Mouse (Mus musculus) limb, embryonic 14.5 days (tissue): ENCODE measurements around the gene Sult3a1. TPM values are rescaled to one million over a fixed set of nuclear protein-coding genes. Genes with fewer than 3 reads are reported as not detected.
"Not testable (repeated sequence)": the region's sequence is repeated elsewhere in the genome, so short reads cannot be mapped to it uniquely, and the experiment has no call there.

Source experiments
- ATAC-seq: fragments of 200-750 bp; cut with Nextera tagmentation; 2 replicates; pipeline ENCODE4 v1.8.0; 2017; ENCODE audit warnings: low read depth, moderate number of reproducible peaks, moderate TSS enrichment; ENCODE audit not compliant: low FRiP score
- DNase-seq: peaks from one replicate; pipeline ENCODE4 v3.0.0-alpha.2; 2015; ENCODE audit warnings: low spot score
- H3K27ac ChIP-seq: fragments of 300-500 bp; sonication (generic); replicated peaks from 2 replicates; pipeline ENCODE4 v1.5.1; 2014; ENCODE audit warnings: low read depth, mild to moderate bottlenecking, low read length, moderate library complexity, mixed read lengths
- H3K27me3 ChIP-seq: fragments of 300-500 bp; sonication (generic); 2 replicates; pipeline ENCODE4 v1.6.1; 2014; ENCODE audit warnings: low read length, mixed read lengths; ENCODE audit not compliant: control insufficient read depth, insufficient read depth
- H3K36me3 ChIP-seq: fragments of 300-500 bp; sonication (generic); 2 replicates; pipeline ENCODE4 v1.6.1; 2014; ENCODE audit warnings: mild to moderate bottlenecking, low read length, moderate library complexity, mixed read lengths; ENCODE audit not compliant: control insufficient read depth, insufficient read depth
- H3K4me1 ChIP-seq: fragments of 300-500 bp; sonication (generic); 2 replicates; pipeline ENCODE4 v1.6.1; 2014; ENCODE audit warnings: antibody characterized with exemption, low read length, mixed read lengths; ENCODE audit not compliant: control insufficient read depth, insufficient read depth
- H3K4me2 ChIP-seq: fragments of 300-500 bp; sonication (generic); replicated peaks from 2 replicates; pipeline ENCODE4 v1.6.1; 2014; ENCODE audit warnings: low read depth, mild to moderate bottlenecking, low read length, moderate library complexity; ENCODE audit not compliant: severe bottlenecking
- H3K4me3 ChIP-seq: fragments of 300-500 bp; sonication (generic); replicated peaks from 2 replicates; pipeline ENCODE4 v1.5.1; 2014; ENCODE audit warnings: low read length
- H3K9ac ChIP-seq: fragments of 300-500 bp; sonication (generic); 2 replicates; pipeline ENCODE4 v1.6.1; 2014; ENCODE audit warnings: mild to moderate bottlenecking, low read depth, low read length, moderate library complexity; ENCODE audit not compliant: severe bottlenecking
- H3K9me3 ChIP-seq: fragments of 300-500 bp; sonication (generic); 2 replicates; pipeline ENCODE4 v1.6.1; 2016; ENCODE audit warnings: low read length; ENCODE audit not compliant: control insufficient read depth
- POLR2A ChIP-seq: fragments of 200-500 bp; IDR thresholded peaks from 2 replicates; pipeline ENCODE4 v1.8.0; 2012; ENCODE audit warnings: inconsistent platforms, mild to moderate bottlenecking, moderate library complexity, borderline replicate concordance; ENCODE audit not compliant: insufficient read depth, insufficient read length; ENCODE audit errors: extremely low read depth
- WGBS: fragments of 180-500 bp; shearing (Covaris S2); extraction: QIAGEN DNeasy Blood & Tissue Kit; methylation state at CpG from one replicate; pipeline ENCODE4 v1.1.7; 2014; 5-methylcytosine and 5-hydroxymethylcytosine counted together
- polyA plus RNA-seq, 2 experiments: library from polyadenylated mRNA; depleted of rRNA in 1 of 2; stranded (reverse) in 1 of 2; unstranded in 1 of 2; fragments of >200 nt; fragmentation: Nextera tagmentation in 1 of 2; extraction: Ambion mirVana in 1 of 2; gene quantifications; 2 replicates each; pipeline versions ENCODE4 v1.2.1 to v1.2.3; 2012 to 2014

The Sult3a1 gene
- polyA plus RNA-seq, 2 experiments, result not detected

GRCm38 (mm10) chr10:33870441-33870840 is 12.9 kb downstream of the Sult3a1 start:
- Histone ChIP-seq H3K9me3 (no peaks in the 10 kb centered on the region), H3K4me1 (no peaks in the 10 kb centered on the region), H3K9ac (no peak overlapping the region), H3K27me3 (no peaks in the 10 kb centered on the region), H3K4me2 (no peak overlapping the region), H3K36me3 (no peaks in the 10 kb centered on the region), H3K4me3 (no peak overlapping the region), H3K27ac (no peak overlapping the region)
- no peak for TF ChIP-seq POLR2A
- no peak for ATAC-seq
- no peak for DNase-seq
- WGBS, result 11% methylated on average over 1 of the region's 1 CpGs

GRCm38 (mm10) chr10:33872672-33873398 is 15.3 kb downstream of the Sult3a1 start:
- no peak for DNase-seq
- ATAC-seq, result no peak
- no peak overlapping the region for H3K9ac ChIP-seq
- WGBS, result 80% methylated on average over 2 of the region's 2 CpGs
- H3K27me3 ChIP-seq, result no peaks in the 10 kb centered on the region
- no peak for TF ChIP-seq POLR2A
- no peaks in the 10 kb centered on the region for H3K36me3 ChIP-seq
- H3K9me3 ChIP-seq, result no peaks in the 10 kb centered on the region
- H3K4me1 ChIP-seq, result no peaks in the 10 kb centered on the region
- no peak overlapping the region for H3K4me2 ChIP-seq
- no peak overlapping the region for H3K27ac ChIP-seq
- H3K4me3 ChIP-seq, result no peak overlapping the region

- H3K9me3 ChIP-seq, ATAC-seq, H3K36me3 ChIP-seq, H3K27ac ChIP-seq, H3K4me2 ChIP-seq, H3K4me3 ChIP-seq, DNase-seq, H3K27me3 ChIP-seq, H3K9ac ChIP-seq, H3K4me1 ChIP-seq: not testable (repeated sequence)
- 79% methylated on average over 2 of the region's 2 CpGs for WGBS
Measured at GRCm38 (mm10) chr10:33882411-33882810, 24.9 kb downstream of the Sult3a1 start.

GRCm38 (mm10) chr10:33901520-33901919 is 44.0 kb downstream of the Sult3a1 start:
- not testable (repeated sequence) for H3K36me3 ChIP-seq, H3K4me2 ChIP-seq, ATAC-seq, DNase-seq, H3K9ac ChIP-seq, H3K27ac ChIP-seq, H3K4me1 ChIP-seq, H3K27me3 ChIP-seq, H3K9me3 ChIP-seq, H3K4me3 ChIP-seq
- WGBS, result 79% methylated on average over 1 of the region's 1 CpGs

- Histone ChIP-seq H3K4me2 (peak within 1 kb of the TSS; percentile 65), H3K27ac (no peak within 1 kb of the TSS), H3K9me3 (no peaks in the 10 kb centered on the region), H3K9ac (peak within 1 kb of the TSS; percentile 46), H3K36me3 (no peaks in the 10 kb centered on the region), H3K4me3 (peak within 1 kb of the TSS; percentile 42), H3K4me1 (no peaks in the 10 kb centered on the region), H3K27me3 (no peaks in the 10 kb centered on the region)
- no peak for TF ChIP-seq POLR2A
- ATAC-seq (peak; percentile 84), DNase-seq (peak; percentile 43)
- WGBS, result 6% methylated on average over 17 of the region's 17 CpGs
Measured at GRCm38 (mm10) chr10:33904530-33905481, 47.3 kb downstream of the Sult3a1 start, which contains the start of gene Rsph4a. Rsph4a (plus strand) TSS chr10:33905111.
